Mouse (Mus musculus): ENCODE data around the gene Rfx7.
"Not testable (repeated sequence)": the region's sequence is repeated elsewhere in the genome, so short reads cannot be mapped to it uniquely, and the experiment has no call there.

Rfx7 gene

DNA sequence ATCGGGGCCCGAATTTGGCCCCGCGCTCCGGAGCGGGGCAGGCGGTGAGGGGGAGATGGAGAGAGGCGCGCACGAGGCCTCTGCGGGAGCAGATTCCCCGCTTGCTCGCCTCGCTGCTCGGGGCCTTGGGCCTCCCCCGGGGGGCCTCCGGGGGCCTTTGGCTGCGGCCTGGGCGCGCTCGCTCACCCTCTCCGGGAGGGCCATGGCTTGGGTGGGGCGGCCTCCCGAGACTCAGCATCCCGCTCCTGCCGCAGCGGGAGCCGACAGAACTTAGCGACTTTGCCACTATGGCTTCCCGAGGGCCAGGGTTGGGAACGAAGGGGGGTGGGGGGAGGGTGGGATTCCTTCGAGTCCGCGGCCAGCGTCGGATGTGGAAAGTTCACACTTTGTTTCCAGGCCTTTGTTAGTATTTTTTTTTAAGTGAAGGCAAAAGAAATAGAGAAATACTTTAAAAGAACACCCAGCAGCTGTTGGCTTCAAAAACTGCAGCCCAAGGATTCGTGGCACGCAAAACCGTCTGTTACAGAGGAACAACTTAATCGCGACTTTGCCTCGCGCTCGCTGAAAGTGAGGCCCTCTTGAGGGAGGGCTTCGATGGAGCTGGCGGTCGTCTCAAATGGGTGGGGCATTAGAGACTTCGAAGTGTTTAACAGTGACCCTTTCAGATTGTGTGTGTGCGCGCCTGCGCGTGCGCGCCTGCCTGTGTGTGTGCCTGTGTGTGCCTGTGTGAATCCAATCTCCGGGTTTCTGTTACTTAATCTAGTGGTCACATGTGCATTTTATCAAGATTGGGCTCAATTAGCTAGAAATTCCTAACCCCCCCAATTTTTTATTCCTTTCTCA, 130.9 kb downstream of the Rfx7 start:
- CTCF ChIA-PET = interaction anchor here (0.6 kb wide), 1 partner anchor 18 kb away, joined by 3 read pairs; no protein-coding TSS in a partner anchor

DNA sequence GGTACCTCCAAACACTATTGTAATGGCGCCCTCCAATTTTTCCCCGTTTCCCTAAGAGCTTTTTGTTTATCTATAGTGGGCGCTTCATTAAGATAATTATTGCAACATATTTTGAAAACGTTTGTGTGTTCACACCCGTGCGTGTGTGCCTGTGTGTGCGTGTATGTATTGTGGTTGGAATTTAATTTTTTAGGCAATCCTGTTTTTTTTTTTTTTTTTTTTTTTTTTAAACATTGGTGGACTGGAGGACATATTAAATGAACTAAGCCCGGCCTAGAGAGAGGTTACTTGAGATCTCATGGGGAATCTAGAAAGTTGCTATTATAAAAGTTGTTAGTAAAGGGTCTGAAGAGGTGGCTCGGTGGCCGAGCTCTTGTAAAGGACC, 131.5 kb downstream of the Rfx7 start:
- CTCF ChIA-PET = no interaction called here

DNA sequence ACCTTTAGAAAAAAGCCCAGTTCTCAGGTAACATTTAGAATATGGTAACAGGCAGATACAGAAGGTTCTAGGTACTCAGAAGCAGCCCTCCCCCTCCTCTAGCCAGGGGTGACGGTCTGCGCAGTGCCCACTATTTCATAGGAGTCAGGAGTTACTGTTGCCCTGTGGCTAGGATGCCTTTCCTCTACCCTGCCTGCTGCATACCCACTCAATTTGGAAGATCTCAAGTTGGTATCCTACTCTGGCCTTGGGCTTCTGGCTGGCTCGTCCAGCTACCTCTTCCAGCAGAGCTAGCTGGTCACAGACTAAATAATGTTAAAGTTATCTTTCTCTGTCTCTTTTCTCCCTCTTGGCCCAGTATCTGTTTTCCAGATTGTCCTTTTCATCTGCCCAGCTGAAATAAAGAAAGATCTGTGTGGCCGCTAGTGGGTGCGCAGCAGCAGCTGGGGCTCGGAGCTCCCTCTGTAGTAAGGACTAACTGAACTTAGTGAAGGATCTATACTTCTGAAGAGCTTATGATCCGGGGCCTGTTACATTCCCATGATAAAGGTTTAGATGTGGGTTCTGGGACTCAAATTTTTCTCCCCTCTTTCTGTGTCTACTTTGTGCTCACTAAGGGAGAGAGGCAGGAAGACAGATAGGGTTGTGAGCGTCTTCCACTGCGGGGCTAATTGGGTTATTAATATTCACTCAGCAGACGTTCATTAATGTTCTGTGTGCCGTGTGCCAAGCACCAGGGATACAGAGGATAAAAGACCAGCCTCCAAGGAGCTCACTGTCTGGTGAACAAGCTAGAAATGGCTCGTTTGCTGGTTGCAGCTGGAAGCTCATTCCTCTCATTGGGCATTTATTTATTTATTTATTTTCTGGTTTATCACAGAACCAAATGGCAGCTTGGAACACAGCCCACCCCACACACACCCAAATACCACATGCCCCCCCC, 132.6 kb downstream of the Rfx7 start:
- CTCF ChIA-PET = no interaction called here

GRCm38 (mm10) chr9:72665517-72665916, 133.5 kb downstream of the Rfx7 start:
- CTCF ChIA-PET = no interaction called here

DNA sequence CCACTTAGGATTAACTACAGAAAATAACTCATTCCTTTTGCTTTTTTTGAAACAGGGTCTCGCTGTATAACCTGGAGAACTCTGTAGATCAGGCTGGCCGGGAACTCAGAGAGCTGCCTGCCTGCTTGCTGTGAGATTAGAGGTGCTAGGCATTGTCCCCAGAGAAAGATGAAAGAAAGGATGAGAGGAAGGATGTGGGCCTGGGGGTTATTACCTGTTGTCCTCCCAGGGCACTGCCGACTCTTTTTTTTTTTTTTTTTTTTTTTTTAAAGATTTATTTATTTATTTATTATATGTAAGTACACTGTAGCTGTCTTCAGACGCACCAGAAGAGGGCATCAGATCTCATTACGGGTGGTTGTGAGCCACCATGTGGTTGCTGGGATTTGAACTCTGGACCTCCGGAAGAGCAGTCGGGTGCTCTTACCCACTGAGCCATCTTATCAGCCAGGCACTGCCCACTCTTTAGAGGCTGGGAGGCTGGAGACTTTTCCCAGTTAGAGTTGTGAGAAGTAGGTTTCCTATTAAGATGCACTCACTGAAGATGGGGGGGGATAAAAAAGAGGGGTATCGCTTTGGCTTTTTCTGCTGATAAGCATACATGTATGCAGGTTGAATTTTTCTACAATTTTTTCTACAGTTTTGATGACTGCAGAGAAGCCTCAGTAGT, 134.4 kb downstream of the Rfx7 start:
- CTCF ChIA-PET = not testable (repeated sequence)

- CTCF ChIA-PET = no interaction called here
Measured at GRCm38 (mm10) chr9:72667126-72667525, 135.1 kb downstream of the Rfx7 start.

- CTCF ChIA-PET = interaction anchor here (0.6 to 0.8 kb wide), 2 partner anchors 14 to 585 kb away, joined by 3 to 5 read pairs; no protein-coding TSS in a partner anchor
Measured at GRCm38 (mm10) chr9:72669383-72669782, 137.3 kb downstream of the Rfx7 start.

- CTCF ChIA-PET = interaction anchor here (0.6 to 1.5 kb wide), 2 partner anchors 37 to 583 kb away, joined by 5 to 6 read pairs; no protein-coding TSS in a partner anchor
Measured at GRCm38 (mm10) chr9:72672361-72672760, 140.3 kb downstream of the Rfx7 start.
